Mouse (Mus musculus) left cerebral cortex, adult 2 months (tissue): ENCODE data around the gene Nbea. TPM values are rescaled to one million over a fixed set of nuclear protein-coding genes. Genes with fewer than 3 reads are reported as not detected.

Experiments used
- DNase-seq, 2 experiments: peaks; one replicate each; pipeline ENCODE4 v3.0.0; 2021 to 2022; ENCODE audit warnings: low spot score in 2 of 2, mixed read lengths in 1 of 2; ENCODE audit errors: extremely low spot score in 1 of 2
- H3K27ac ChIP-seq: fragments of 200-600 bp; 2 replicates; pipeline ENCODE4 v1.8.1; 2022
- H3K4me3 ChIP-seq: fragments of 200-600 bp; 2 replicates; pipeline ENCODE4 v1.8.1; 2022
- CTCF ChIP-seq: fragments of 200-600 bp; IDR thresholded peaks from 2 replicates; pipeline ENCODE4 v1.8.1; 2022; ENCODE audit warnings: antibody characterized with exemption, mild to moderate bottlenecking, moderate library complexity
- intact Hi-C: fragments of 180-260 bp; cut with DNase I; formaldehyde crosslinking; loops from one replicate; pipeline ENCODE4 v1.15.1; 2025
- long read RNA-seq, 2 experiments: library from polyadenylated mRNA; stranded (forward); transcript quantifications; one replicate each; pipeline ENCODE4 v2.0.0; 2021; ENCODE audit warnings: borderline mapping rate in 2 of 2
- total RNA-seq, 2 experiments: library from RNA; stranded (reverse); gene quantifications; 2 replicates each; pipeline ENCODE4 v1.2.3; 2021

Nbea gene
- total RNA-seq, result 100 to 1,000 TPM; 171 to 176 TPM
- long read RNA-seq, experiment 1, partial matches to known transcripts, result 14 of 32 reads
- long read RNA-seq, experiment 1, other reads (novel, unspliced or antisense), result 17 of 32 reads
- long read RNA-seq, experiment 2, partial matches to known transcripts, result 16 of 31 reads
- long read RNA-seq, experiment 2, other reads (novel, unspliced or antisense), result 15 of 31 reads

DNA sequence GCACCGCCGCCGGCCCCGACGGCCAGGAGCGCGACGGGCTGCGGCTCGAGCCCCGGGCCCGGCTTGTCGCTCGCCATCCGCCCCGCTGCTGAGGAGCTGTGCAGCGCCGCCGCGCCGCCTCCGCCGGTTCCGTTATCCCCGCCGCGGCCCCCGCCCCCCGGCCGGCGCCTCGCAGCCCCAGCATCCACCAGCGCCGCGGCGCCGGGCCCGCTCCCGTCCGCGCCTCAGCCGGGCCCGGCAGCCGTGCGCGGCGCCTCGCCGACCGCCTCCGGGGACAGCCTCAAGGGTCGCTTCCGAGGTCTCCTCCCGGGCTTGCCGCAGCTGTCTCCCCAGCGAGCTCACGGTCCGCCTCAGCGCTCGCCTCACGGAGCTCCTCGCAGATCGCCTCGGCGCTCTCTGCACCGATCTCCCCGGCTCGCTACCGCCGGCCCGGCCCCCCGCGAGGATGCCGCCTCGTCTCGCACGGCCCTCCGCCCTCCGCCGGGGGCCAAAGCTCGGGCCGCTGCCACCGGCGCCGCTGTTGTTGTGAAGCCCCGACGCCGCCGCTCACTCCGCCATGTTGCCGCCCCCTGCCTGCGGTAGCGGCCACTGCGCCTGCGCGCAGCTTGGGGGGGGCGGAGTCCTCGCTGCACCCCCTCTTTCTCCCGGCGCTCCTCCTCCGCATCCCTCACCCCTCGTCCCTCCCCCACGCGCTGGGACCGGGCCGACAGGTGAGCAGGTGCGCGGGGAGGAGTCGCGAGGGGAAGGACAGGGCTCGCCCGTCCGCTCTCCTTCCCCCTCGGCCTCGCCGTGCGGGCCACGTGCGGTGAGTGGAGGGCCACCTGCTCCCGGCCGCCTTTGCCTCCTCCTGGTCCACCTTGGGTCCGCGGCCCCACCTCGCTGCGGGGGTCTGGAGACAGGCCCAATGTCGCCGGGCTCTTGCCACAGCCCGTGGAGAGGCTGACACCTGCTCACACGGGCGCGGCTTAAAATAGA, at the start of gene Nbea:
Nbea (minus strand) TSS at position 543 of the 975 bp plus-strand sequence.
- TF ChIP-seq CTCF, result peak; percentile 52
- H3K27ac ChIP-seq, result peak within 1 kb of the TSS; percentile 97
- H3K4me3 ChIP-seq, result peak within 1 kb of the TSS; percentile 96
- intact Hi-C loops, result loop anchor here (5.0 kb wide), 4 partner anchors 86 to 179 kb away; no protein-coding TSS in a partner anchor
- peak; percentile 92 to 93 for DNase-seq

DNA sequence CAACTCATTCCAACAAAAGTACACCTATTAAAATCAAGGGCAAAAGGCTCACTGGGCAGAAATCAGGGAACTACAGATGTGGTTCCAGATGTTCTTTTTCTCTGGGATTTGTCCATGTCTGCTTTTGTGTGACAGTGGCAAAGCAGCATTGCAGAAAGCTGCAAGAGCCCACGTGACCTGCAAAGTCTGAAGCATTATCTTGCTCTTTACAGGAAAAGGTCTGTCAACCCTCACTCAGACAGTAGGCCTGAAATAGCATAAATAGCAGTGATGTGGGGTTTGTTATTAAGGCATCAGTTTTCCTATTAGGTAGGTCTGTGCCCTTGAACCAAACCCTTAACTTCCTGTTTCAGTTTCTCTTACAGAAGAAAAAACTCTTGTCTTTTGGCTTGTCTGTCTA, 45.8 kb upstream of the Nbea start:
- intact Hi-C loops, result no loop called here
- no peak for TF ChIP-seq CTCF
- Histone ChIP-seq H3K27ac (no peak overlapping the region), H3K4me3 (no peak overlapping the region)
- no peak for DNase-seq

DNA sequence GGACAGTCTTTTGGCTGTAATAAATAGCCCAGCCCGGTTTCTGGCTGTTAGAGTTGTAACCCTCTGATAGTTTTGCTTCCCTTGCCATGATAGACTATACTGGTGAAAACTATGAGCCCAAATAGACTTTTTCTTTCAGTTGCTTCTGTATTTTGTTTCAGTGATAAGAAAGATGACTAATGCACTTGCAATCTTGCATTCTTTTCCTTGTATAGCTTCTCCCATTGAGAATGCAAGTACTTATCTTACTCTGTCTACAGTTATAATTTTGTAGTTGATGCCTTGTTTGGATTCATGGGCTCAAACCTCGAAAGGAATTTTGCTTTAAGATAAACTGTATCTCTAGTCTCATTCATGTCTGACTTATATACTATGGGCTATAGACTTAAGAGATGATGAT, 32.5 kb upstream of the Nbea start:
- Histone ChIP-seq H3K4me3 (no peak overlapping the region), H3K27ac (no peak overlapping the region)
- DNase-seq, result no peak
- intact Hi-C loops, result no loop called here
- no peak for TF ChIP-seq CTCF

DNA sequence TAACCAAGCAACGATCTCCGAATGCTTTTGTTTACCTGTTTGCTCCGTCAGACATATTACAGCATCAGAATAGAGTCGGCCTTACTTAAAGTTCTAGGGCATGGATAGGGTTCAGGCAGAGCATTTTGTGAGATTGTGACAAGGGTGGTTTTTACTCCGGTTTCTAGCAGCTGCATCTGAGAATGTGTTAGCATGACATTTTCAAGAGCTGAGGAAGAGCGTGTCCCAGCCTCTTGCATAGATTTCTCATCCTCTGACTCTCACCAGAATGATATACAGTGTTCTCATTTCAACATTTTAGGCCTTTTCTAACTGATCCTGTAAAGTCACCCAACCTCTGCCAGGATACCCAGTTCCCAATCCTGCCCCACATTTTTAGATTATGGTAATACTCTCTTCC, 20.5 kb upstream of the Nbea start:
- TF ChIP-seq CTCF, result no peak
- DNase-seq, result no peak
- Histone ChIP-seq H3K27ac (peak overlapping the region; percentile 67), H3K4me3 (no peak overlapping the region)
- intact Hi-C loops, result no loop called here

DNA sequence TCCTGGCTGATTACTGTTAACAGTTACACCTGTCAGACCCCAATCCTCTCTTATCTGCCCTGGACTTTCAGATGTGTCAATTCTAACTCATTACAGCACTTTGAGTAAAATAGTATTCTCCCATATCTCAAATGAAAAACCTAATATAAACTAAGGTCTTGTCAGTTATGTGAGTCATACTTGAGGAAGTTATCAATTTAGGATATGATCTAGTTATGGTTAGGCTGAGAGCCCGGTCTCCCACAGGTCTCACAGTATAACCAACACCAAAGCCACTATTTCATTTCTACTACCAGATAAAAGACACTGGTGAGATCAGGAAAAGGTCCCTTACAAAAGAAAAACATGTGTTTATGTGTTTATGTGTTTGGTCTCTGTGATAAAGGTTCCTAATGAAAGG, 4.7 kb upstream of the Nbea start:
- TF ChIP-seq CTCF, result no peak
- Histone ChIP-seq H3K27ac (no peak overlapping the region), H3K4me3 (no peak overlapping the region)
- intact Hi-C loops, result no loop called here
- DNase-seq, result no peak

DNA sequence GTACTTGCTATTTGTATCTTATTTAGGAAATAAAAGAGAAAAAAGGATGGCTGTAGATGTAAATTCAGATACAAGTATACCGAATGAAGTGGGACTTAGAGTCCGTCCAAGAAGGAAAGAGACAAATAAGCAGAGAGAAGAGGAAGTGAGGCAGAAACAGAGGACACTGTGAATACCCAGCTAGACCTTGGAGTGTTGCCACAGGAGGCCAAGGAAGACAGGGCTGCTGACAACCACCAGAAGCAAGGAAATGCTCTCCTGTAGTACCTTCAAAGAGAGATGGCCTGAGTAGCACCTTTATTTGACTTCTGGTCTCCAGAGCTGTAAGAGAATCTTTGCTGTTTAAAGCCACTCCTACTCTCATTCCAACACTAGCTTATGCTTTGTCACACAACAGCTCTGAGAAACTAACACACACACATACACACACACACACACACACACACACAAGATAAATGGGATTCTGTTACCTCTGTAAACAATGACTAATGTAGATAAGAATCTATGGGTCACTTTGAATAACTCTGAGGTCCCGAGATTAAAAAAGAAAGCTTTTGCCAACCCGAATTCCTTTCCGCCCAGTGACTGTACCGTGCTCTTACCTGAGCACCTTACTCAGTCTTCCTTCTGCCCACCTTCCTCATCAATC, 3.8 kb upstream of the Nbea start:
- no peak overlapping the region for H3K27ac ChIP-seq
- intact Hi-C loops, result no loop called here
- no peak for TF ChIP-seq CTCF
- DNase-seq, result no peak
- no peak overlapping the region for H3K4me3 ChIP-seq

DNA sequence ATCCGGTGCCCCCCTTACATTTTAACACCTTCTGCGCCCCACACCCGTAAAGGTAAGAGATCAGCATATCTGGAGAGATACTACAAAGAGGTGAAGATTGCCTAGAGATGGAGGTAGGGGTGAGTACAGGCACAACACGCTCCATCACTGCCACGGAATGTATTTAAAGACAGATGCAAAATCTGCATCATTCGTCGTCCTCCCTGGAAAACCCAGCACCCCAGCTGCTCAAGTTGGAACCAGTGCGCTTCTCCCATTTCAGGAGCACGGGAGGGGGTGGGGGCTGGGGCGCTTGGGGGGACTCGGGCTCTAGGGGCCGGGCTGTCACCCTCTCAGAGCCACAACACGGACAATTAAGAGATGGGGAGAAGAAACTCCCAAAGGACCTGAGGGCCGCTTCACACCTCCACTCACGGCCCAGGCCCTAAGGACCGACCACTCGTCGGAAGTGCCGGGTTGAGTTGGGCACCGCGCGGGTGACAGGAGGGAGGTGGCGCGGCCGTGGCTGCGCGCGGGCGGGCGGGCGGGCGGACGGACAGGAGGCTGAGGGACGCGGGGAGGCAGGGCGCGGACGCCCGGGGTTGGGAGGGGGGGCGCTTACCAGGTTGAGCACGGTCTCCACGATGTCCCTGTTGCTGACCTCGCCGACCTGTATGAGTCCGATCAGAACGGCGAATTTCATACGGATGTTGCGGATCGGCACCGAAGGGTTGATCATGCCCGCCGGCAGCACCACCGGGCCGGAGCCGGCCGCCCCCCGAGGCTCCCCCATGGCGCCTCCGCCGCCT, 936 bp downstream of the Nbea start:
- peak overlapping the region; percentile 90 for H3K27ac ChIP-seq
- H3K4me3 ChIP-seq, result peak overlapping the region; percentile 96
- DNase-seq, result peak; percentile 26 to 32
- TF ChIP-seq CTCF, result no peak
- intact Hi-C loops, result loop anchor here (5.0 kb wide), 4 partner anchors 85 to 180 kb away; no protein-coding TSS in a partner anchor

DNA sequence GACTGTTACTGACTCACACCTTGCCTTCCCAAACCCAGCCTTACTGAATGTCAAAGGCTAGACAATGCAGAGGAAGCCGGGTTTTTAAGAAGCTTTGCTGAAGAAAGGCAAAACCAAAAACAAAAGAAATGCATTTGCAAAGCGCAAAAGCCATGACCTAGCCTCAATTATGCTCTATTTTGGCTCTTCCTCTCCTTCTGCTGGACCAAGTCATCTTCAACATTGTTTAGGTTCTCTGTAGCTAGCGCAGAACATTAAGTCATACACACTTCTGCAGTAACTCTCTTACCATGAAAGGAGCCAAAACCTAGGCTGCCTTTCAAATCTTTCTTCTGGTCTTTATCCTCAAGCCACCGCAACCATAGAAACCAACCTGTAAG, 1.5 kb downstream of the Nbea start:
- peak overlapping the region; percentile 96 for H3K4me3 ChIP-seq
- no peak for TF ChIP-seq CTCF
- peak overlapping the region; percentile 90 for H3K27ac ChIP-seq
- intact Hi-C loops, result loop anchor here (5.0 kb wide), 4 partner anchors 85 to 180 kb away; no protein-coding TSS in a partner anchor
- DNase-seq, result no peak

DNA sequence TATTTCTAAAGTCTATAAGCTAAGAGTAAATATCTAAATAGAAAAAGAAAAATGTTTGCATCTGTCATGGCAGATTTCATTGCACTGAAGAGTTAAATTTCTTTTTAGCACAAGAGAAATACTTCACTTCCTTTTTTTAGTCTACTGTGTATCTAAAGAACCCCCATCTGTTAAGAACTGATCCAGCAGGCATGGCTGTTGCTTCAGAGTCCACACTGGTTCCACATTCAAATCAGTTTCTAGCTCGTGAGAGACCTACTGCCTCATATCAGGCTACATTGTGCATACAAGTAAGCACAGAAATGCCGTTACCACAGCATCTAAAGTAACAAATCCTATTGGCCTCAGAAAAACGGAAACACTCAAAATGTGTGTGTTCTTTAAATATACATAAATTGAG, 2.5 kb downstream of the Nbea start:
- DNase-seq, result no peak
- Histone ChIP-seq H3K27ac (peak overlapping the region; percentile 38; the same call in 1 of the 2 replicates), H3K4me3 (peak overlapping the region; percentile 96)
- TF ChIP-seq CTCF, result no peak
- intact Hi-C loops, result loop anchor here (5.0 kb wide), 4 partner anchors 84 to 181 kb away; no protein-coding TSS in a partner anchor

DNA sequence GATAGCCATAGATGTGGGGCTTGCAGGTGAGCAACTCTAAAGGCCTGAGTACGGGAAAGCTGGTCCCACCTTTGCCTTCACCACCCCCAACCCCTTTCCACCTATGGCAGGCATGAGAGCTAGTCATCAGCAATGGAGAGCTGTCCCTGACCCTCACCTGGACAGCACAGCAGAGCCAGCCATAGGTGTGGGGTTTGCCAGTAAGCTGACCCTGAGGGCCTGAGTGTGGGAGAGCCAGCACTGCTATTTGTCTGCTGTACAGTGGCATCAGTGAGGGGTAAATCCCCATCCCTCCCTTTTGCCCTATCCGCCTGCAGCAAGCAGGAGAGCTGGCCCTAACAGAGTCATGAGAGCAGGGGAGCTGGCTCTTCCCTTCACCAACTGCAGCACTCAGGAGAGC, 25.6 kb downstream of the Nbea start:
- Histone ChIP-seq H3K27ac (no peak overlapping the region), H3K4me3 (no peak overlapping the region)
- no peak for TF ChIP-seq CTCF
- DNase-seq, result no peak
- intact Hi-C loops, result no loop called here

DNA sequence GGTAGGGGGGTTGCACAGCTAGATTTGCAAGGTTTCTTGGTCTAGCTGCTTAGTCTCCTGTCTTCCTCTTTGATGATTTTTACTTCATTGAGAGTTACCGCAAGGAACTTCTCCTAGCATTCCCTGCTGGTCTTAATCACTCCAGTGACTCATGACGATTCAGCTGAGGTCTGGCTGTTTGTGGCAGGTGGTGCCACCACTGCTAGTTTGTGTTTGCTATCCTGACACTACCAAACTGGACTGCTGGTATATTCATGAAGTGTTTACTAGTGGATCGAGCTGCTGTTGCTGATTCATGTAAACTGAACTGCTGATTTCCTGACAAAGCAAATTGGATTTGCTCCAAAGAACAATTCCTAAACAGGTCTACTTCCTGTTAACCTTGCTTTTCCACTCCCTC, 56.8 kb downstream of the Nbea start:
- TF ChIP-seq CTCF, result no peak
- no peak for DNase-seq
- no peak overlapping the region for H3K4me3 ChIP-seq
- H3K27ac ChIP-seq, result no peak overlapping the region
- intact Hi-C loops, result no loop called here
